Mouse (Mus musculus) limb, embryonic 12.5 days (tissue): ENCODE results near the gene Nox1. TPM values are rescaled to one million over a fixed set of nuclear protein-coding genes. Genes with fewer than 3 reads are reported as not detected.
"Not testable (repeated sequence)": the region's sequence is repeated elsewhere in the genome, so short reads cannot be mapped to it uniquely, and the experiment has no call there.

Source experiments
- ATAC-seq: fragments of 200-750 bp; cut with Nextera tagmentation; 2 replicates; pipeline ENCODE4 v1.8.0; 2017; ENCODE audit warnings: low read depth, moderate TSS enrichment; ENCODE audit not compliant: insufficient number of reproducible peaks, insufficient read depth, low FRiP score, low TSS enrichment
- H3K27ac ChIP-seq: fragments of 300-500 bp; sonication (generic); 2 replicates; pipeline ENCODE4 v1.5.1; 2016; ENCODE audit warnings: mild to moderate bottlenecking, moderate library complexity
- H3K27me3 ChIP-seq: fragments of 300-500 bp; sonication (generic); 2 replicates; pipeline ENCODE4 v1.6.1; 2016; ENCODE audit warnings: mild to moderate bottlenecking, moderate library complexity
- H3K36me3 ChIP-seq: fragments of 300-500 bp; sonication (generic); 2 replicates; pipeline ENCODE4 v1.6.1; 2016; ENCODE audit warnings: mild to moderate bottlenecking, moderate library complexity
- H3K4me1 ChIP-seq: fragments of 300-500 bp; sonication (generic); replicated peaks from 2 replicates; pipeline ENCODE4 v1.6.1; 2016
- H3K4me2 ChIP-seq: fragments of 300-500 bp; sonication (generic); 2 replicates; pipeline ENCODE4 v1.6.1; 2016; ENCODE audit warnings: mild to moderate bottlenecking, moderate library complexity
- H3K4me3 ChIP-seq: fragments of 300-500 bp; sonication (generic); replicated peaks from 2 replicates; pipeline ENCODE4 v1.5.1; 2016; ENCODE audit warnings: mild to moderate bottlenecking
- H3K9ac ChIP-seq: fragments of 300-500 bp; sonication (generic); replicated peaks from 2 replicates; pipeline ENCODE4 v1.6.1; 2016; ENCODE audit warnings: mild to moderate bottlenecking, moderate library complexity
- H3K9me3 ChIP-seq: fragments of 300-500 bp; sonication (generic); 2 replicates; pipeline ENCODE4 v1.6.1; 2016; ENCODE audit warnings: mild to moderate bottlenecking, moderate library complexity
- WGBS: fragments of 180-500 bp; shearing (Covaris S2); methylation state at CpG from one replicate; pipeline ENCODE4 v1.1.7; 2016; 5-methylcytosine and 5-hydroxymethylcytosine counted together
- polyA plus RNA-seq: library from polyadenylated mRNA; unstranded; fragments of >200 nt; fragmentation: Nextera tagmentation; extraction: Ambion mirVana; gene quantifications from 2 replicates; pipeline ENCODE4 v1.2.1, GENCODE M21; 2016

Nox1 gene
- not detected in 2 replicates for polyA plus RNA-seq

DNA sequence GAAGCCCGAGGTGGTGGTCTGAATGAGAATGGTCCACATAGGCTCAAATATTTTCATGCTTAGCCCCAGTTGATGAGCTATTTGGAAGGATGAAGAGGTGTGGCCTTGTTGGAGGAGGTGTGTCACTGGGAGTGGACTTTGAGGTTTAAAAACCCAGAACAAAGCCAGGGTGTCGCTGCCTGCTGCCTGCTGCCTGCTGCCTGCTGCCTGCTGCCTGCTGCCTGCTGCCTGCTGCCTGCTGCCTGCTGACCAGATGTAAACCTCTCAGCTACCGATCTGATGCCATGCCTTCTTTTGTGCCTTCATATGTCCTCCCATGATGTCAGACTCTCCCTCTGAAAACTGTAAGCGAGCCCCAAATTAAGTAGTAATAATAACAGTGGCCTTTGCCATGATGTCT, at the start of gene Nox1:
Nox1 (minus strand) TSS at position 101 of the 400 bp plus-strand sequence.
- no peak within 1 kb of the TSS for H3K9ac ChIP-seq
- no peaks in the 10 kb centered on the region for H3K4me1 ChIP-seq
- no peak within 1 kb of the TSS for H3K27ac ChIP-seq
- H3K4me2 ChIP-seq, result no peak within 1 kb of the TSS
- no peak within 1 kb of the TSS for H3K4me3 ChIP-seq
- H3K27me3 ChIP-seq, result peaks cover 10% of the 10 kb centered on the region
- H3K36me3 ChIP-seq, result no peaks in the 10 kb centered on the region
- WGBS, result 64% methylated on average over 3 of the region's 4 CpGs
- no peak for ATAC-seq
- H3K9me3 ChIP-seq, result no peaks in the 10 kb centered on the region

DNA sequence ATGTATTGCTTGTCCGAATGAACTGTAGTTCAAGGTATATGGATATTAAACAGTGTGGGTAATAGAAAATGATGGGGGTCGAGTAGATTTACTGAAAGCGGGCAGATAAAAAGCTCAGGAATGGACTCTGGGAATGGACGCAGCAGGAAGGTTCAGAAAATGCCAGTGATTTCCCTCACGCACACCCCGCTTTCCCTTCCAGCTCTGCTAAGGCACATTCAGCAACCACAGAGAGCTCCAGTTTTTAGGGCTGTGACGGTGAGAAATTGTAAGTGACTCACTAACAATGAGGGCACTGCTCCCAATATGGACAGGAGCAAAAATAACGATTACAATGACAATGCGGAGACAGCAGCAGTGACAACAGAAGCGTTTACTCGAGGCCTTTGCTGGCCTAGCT, 40.4 kb upstream of the Nox1 start:
- Histone ChIP-seq H3K4me1 (0 out of 2 replicates have a peak, but pooled peaks cover 2% of the 10 kb centered on the region), H3K27me3 (peaks cover 22% of the 10 kb centered on the region; the same call in 1 of the 2 replicates), H3K27ac (no peak overlapping the region), H3K4me2 (0 out of 2 replicates have a peak overlapping the region, but pooled peaks have one; percentile 6), H3K4me3 (no peak overlapping the region), H3K9ac (no peak overlapping the region), H3K36me3 (no peaks in the 10 kb centered on the region), H3K9me3 (no peaks in the 10 kb centered on the region)
- ATAC-seq, result 0 out of 2 replicates have a peak, but pooled peaks have one; percentile 42
- WGBS, result 63% methylated on average over 11 of the region's 11 CpGs

DNA sequence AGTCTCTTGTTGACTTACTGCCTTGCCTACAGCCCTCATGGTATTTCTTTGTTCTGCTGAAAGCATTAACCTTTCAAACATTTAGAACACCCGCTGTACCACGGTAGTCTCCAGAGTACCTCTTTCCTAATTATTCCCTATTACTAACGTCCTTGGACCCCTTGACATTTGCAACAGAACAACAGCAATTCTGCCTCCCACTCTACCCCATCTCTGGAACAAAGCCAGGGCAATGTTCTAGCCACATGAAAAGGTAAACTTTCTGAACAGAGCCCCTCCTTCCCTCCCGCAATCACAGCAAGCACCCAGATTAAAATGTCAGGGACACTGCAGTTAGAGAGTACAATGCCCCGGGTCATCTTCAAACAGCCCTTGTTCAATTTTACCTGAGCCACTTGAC, 39.4 kb upstream of the Nox1 start:
- Histone ChIP-seq H3K27ac (no peak overlapping the region), H3K4me3 (no peak overlapping the region), H3K9ac (no peak overlapping the region), H3K4me1 (0 out of 2 replicates have a peak, but pooled peaks cover 2% of the 10 kb centered on the region), H3K27me3 (peaks cover 22% of the 10 kb centered on the region; the same call in 1 of the 2 replicates), H3K9me3 (no peaks in the 10 kb centered on the region), H3K4me2 (no peak overlapping the region), H3K36me3 (no peaks in the 10 kb centered on the region)
- no peak for ATAC-seq
- WGBS, result 65% methylated on average over 5 of the region's 5 CpGs

DNA sequence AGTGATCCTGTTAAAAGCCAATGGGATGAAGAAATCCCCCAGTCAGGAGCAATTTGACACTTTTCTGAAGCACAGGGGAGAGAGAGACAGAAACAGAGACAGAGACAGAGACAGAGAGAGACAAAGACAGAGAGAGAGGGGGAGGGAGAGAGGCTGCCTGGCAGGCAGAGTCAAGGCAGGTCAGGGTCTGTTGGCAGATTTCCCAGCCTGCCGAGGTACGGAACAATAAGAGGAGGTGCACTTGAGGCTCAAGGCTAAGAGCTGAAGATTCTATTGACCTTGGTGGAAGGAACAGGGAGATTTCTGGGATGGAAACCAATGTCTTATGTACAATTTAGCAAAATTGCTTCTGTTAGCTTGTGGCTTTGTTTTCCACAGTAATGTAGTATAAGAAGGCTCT, 26.4 kb upstream of the Nox1 start:
- WGBS, result 96% methylated on average over 2 of the region's 2 CpGs

DNA sequence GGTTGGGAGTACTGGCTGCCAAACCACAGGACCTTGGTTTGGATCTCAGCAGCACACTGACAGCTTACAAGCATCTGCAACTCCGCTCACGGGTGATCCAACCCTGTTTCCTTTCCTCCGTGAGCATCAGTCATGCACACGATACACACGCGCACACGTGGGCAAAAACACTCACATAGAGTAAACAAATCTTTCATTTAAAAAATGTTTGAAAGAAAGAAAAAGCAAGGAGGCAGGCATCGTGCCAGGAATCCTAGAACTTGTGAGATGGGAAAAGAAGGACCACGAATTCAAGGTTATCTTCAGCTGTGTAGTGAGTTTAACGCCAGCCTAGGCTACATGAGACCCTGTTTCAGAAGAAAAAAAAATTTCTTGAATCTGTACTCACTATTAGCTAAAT, 24.2 kb upstream of the Nox1 start:
- Histone ChIP-seq H3K27me3 (no peaks in the 10 kb centered on the region), H3K9me3 (no peaks in the 10 kb centered on the region), H3K9ac (no peak overlapping the region), H3K4me2 (no peak overlapping the region), H3K4me1 (no peaks in the 10 kb centered on the region), H3K36me3 (no peaks in the 10 kb centered on the region), H3K27ac (no peak overlapping the region), H3K4me3 (no peak overlapping the region)
- 92% methylated on average over 10 of the region's 10 CpGs for WGBS
- no peak for ATAC-seq

More for the DNA sequence above, 26.4 kb upstream of the Nox1 start:
- no peak for ATAC-seq
- Histone ChIP-seq H3K4me2 (no peak overlapping the region), H3K27ac (no peak overlapping the region), H3K4me1 (no peaks in the 10 kb centered on the region), H3K9ac (no peak overlapping the region), H3K9me3 (no peaks in the 10 kb centered on the region), H3K27me3 (peaks cover 3% of the 10 kb centered on the region; the same call in 1 of the 2 replicates), H3K4me3 (no peak overlapping the region), H3K36me3 (no peaks in the 10 kb centered on the region)

DNA sequence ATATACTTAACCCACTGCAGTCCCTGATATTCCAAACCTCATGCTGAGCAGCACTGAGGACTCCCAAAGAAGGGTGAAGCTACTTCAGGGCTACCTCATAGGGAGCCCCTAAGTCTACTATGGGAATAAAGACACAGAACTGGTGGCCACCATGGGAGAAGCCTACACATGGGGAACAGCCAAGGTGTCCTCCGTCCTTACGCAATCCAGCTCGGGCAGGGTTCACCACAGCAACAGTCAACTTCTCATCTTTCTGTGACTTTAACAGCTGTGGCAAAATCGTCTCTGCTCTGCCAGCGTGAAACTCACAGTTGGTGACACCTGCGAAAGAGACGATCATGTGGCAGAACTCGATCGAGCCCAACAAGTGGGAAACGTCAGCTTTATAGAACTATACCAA, 16.5 kb upstream of the Nox1 start:
- H3K27me3 ChIP-seq, result peaks cover 4% of the 10 kb centered on the region; the same call in 1 of the 2 replicates

DNA sequence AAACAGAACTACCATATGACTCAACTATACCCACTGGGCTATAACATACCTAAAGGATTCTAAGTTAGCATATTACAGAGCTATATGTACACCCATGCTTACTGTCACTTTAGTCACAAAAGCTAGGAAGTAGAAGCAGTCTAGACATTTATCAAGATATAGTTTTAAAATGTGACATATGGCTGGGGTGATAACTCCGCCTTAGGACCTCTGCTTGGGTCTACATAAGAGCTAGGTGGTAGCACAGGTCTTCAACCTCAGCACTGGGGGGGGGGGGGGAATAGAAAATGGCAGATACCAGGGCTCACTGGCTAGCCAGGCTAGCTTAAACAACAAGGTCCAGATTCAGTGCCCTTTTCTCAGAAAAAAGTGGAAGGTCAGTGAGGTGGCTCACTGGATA, 11.3 kb upstream of the Nox1 start:
- Histone ChIP-seq H3K4me3 (no peak overlapping the region), H3K9ac (no peak overlapping the region), H3K27ac (no peak overlapping the region), H3K36me3 (no peaks in the 10 kb centered on the region), H3K9me3 (no peaks in the 10 kb centered on the region), H3K27me3 (no peaks in the 10 kb centered on the region), H3K4me1 (no peaks in the 10 kb centered on the region), H3K4me2 (no peak overlapping the region)
- no peak for ATAC-seq
- WGBS, result 86% methylated on average over 1 of the region's 1 CpGs

More for the DNA sequence above, 16.5 kb upstream of the Nox1 start:
- H3K27ac ChIP-seq, result no peak overlapping the region
- WGBS, result 92% methylated on average over 10 of the region's 10 CpGs
- H3K9ac ChIP-seq, result no peak overlapping the region
- no peaks in the 10 kb centered on the region for H3K4me1 ChIP-seq
- H3K9me3 ChIP-seq, result no peaks in the 10 kb centered on the region
- ATAC-seq, result no peak
- no peak overlapping the region for H3K4me2 ChIP-seq
- no peak overlapping the region for H3K4me3 ChIP-seq
- no peaks in the 10 kb centered on the region for H3K36me3 ChIP-seq

DNA sequence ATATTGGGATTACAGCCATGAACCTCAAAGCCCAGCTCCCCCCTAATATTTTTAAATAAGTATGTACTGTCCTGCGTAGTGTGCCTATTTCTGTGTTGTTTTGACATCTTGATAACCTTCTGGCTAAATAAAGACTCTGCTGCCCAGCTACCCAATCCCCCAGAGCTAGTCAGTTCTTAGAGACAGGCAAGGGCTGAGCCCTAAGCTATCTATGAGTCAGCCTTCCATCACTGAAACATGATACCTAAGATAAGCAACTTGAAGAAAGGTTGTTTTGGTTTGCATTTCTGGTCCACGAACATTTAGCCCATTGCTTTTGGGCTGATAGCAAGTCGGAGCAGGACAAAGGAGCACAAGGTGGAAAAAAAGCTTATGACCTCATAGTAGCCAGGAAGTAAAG, 1.1 kb downstream of the Nox1 start:
- Histone ChIP-seq H3K27ac (no peak overlapping the region), H3K36me3 (no peaks in the 10 kb centered on the region), H3K27me3 (peaks cover 10% of the 10 kb centered on the region), H3K9me3 (no peaks in the 10 kb centered on the region), H3K4me1 (no peaks in the 10 kb centered on the region), H3K4me3 (no peak overlapping the region), H3K9ac (no peak overlapping the region), H3K4me2 (no peak overlapping the region)
- WGBS, result 75% methylated on average over 3 of the region's 3 CpGs
- ATAC-seq, result no peak

DNA sequence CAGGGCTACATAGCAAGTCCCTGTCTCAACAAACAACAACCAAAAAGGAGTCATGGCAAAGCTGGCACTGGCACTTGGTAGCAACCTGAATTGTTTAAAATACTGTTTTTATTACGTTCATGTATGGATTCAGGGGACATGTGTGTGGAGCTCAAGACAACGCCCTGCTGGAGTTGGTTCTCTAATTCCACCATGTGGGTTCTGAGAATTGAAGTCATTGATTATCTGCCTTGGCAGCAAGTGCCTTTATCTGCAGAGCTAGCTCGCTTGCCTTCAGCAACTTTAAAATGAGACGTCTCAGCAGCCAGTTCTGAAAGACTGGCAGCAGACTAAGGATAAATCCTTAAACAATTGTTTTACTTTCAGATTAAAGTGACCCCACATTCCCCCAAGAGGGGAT, 3.6 kb downstream of the Nox1 start:
- Histone ChIP-seq H3K36me3 (no peaks in the 10 kb centered on the region), H3K27me3 (peaks cover 10% of the 10 kb centered on the region), H3K4me2 (no peak overlapping the region), H3K9ac (no peak overlapping the region), H3K27ac (no peak overlapping the region), H3K4me1 (no peaks in the 10 kb centered on the region), H3K4me3 (no peak overlapping the region), H3K9me3 (no peaks in the 10 kb centered on the region)
- 78% methylated on average over 4 of the region's 4 CpGs for WGBS
- no peak for ATAC-seq

DNA sequence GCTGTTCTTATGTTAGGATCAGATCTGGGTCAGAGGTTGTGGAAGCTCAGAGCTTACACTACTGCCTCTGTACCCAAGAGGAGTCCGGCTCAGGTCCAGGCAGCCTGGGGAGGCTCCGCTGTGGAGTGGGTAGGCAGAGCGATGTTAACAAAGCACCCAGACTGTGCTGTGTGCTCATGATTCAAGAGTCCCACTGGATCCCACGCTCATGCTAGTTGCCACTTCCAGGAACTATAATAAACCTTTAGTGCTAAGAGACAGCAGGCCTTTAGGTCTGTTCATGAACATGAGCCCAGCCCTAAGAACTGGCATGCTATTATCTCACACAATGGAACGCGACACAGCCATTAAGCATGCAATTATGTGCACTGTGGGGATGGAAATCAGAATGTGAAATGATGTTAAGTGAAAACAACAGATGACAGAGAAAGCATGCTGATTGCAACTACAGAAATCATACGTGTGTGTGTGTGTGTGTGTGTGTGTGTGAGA, 10.6 kb downstream of the Nox1 start:
- Histone ChIP-seq H3K27me3 (0 out of 2 replicates have a peak, but pooled peaks cover 6% of the 10 kb centered on the region), H3K9ac (no peak overlapping the region), H3K27ac (no peak overlapping the region), H3K4me3 (no peak overlapping the region), H3K4me1 (no peaks in the 10 kb centered on the region), H3K4me2 (no peak overlapping the region), H3K9me3 (no peaks in the 10 kb centered on the region), H3K36me3 (no peaks in the 10 kb centered on the region)
- no peak for ATAC-seq
- WGBS, result 90% methylated on average over 7 of the region's 7 CpGs

DNA sequence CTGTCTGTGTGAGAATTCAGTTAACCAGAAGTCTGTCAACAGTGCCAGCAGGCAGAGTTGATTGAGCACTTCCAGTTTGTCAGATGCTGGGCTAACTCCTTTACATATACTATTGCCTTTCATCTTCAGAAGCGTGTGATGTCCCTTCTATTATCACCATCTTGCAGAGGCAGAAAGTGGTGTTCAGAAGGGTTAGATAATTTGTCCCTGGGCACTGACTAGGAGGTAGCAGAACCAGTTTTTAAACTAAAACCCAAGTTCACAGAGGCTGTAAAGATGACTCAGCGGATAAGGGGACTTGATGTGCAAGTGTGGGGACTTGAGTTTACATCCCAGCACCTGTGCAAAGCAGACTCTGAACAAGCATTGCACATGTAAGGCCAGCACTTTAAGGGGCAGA, 13.3 kb downstream of the Nox1 start:
- H3K9ac ChIP-seq, result no peak overlapping the region

DNA sequence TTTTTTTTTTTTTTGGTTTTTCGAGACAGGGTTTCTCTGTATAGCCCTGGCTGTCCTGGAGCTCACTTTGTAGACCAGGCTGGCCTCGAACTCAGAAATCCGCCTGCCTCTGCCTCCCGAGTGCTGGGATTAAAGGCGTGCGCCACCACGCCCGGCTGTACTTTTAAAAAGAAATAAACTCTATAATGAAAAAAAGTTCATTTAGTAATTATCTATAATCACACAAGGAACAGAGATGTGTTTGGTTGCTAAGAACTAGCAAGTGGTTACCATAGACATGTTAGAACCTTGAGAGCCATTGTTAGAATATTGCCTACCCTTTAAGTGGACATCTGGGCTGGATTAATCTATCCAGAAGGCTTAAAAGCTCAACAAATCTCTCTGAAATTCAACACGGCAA, 34.6 kb downstream of the Nox1 start, which contains the start of gene Arl13a:
Arl13a (plus strand) TSS at position 301 of the 400 bp plus-strand sequence.
- not testable (repeated sequence) for H3K9ac ChIP-seq, H3K27ac ChIP-seq, H3K4me3 ChIP-seq, ATAC-seq, H3K4me1 ChIP-seq, H3K36me3 ChIP-seq, H3K4me2 ChIP-seq, H3K9me3 ChIP-seq
- H3K27me3 ChIP-seq, result peaks cover 11% of the 10 kb centered on the region; the same call in 1 of the 2 replicates
- 86% methylated on average over 8 of the region's 9 CpGs for WGBS

More for the DNA sequence above, 13.3 kb downstream of the Nox1 start:
- H3K27ac ChIP-seq, result no peak overlapping the region
- H3K4me2 ChIP-seq, result no peak overlapping the region
- WGBS, result 80% methylated on average over 2 of the region's 2 CpGs
- H3K36me3 ChIP-seq, result no peaks in the 10 kb centered on the region
- no peaks in the 10 kb centered on the region for H3K4me1 ChIP-seq
- 0 out of 2 replicates have a peak, but pooled peaks cover 6% of the 10 kb centered on the region for H3K27me3 ChIP-seq
- no peaks in the 10 kb centered on the region for H3K9me3 ChIP-seq
- ATAC-seq, result no peak
- H3K4me3 ChIP-seq, result no peak overlapping the region
